Mouse (Mus musculus): ENCODE results near the gene Fgd4. TPM values are rescaled to one million over a fixed set of nuclear protein-coding genes. Genes with fewer than 3 reads are reported as not detected.
"Not testable (repeated sequence)": the region's sequence is repeated elsewhere in the genome, so short reads cannot be mapped to it uniquely, and the experiment has no call there.

Fgd4 gene
- polyA plus RNA-seq, 1 experiment from 2014 or later = 30.0 TPM

DNA sequence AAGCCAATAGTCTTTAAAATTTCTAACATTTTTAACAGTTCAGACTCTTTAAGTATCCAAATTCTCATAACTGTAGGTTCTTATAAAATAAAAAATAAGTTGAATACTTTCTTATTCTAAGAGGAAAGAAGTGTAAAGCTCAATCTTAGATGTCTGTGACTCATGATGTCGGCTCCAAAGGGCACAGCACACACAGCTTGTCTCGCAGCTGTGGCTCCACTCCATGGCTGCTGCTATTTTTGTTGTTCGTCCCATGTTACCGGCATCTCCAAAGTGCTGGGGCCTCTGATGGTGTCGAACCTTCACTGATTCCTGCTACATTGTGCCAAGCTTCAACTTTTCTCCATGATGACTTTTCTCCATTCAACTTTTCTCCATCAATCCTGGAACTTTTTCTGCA lies 34.1 kb downstream of the Fgd4 start:
- no peaks in the 10 kb centered on the region for H3K9me3 ChIP-seq (replicated peaks)
- H3K4me3 ChIP-seq = no peak overlapping the region
- no peak overlapping the region for H3K27ac ChIP-seq
- H3K27me3 ChIP-seq = no peaks in the 10 kb centered on the region
- no peak overlapping the region for H3K9ac ChIP-seq
- H3K4me1 ChIP-seq = no peaks in the 10 kb centered on the region
- no peak for ATAC-seq
- WGBS = 92% methylated on average over 5 of the region's 5 CpGs
- H3K36me3 ChIP-seq (ENCODE audit: poor library complexity, severe bottlenecking) = no peaks in the 10 kb centered on the region
- no peak overlapping the region for H3K4me2 ChIP-seq

- ATAC-seq = no peak
- Histone ChIP-seq H3K4me2 (no peak overlapping the region), H3K27ac (no peak overlapping the region)
Measured at GRCm38 (mm10) chr16:16565786-16566185, 34.6 kb downstream of the Fgd4 start.

GRCm38 (mm10) chr16:16560718-16561117 lies 39.6 kb downstream of the Fgd4 start:
- H3K36me3 ChIP-seq (ENCODE audit: poor library complexity, severe bottlenecking) = no peaks in the 10 kb centered on the region
- H3K9me3 ChIP-seq (replicated peaks) = no peaks in the 10 kb centered on the region
- no peak for ATAC-seq
- no peak overlapping the region for H3K9ac ChIP-seq
- no peak overlapping the region for H3K27ac ChIP-seq
- H3K4me3 ChIP-seq = no peak overlapping the region
- no peak overlapping the region for H3K4me2 ChIP-seq
- peaks cover 23% of the 10 kb centered on the region for H3K4me1 ChIP-seq
- H3K27me3 ChIP-seq = no peaks in the 10 kb centered on the region

More at GRCm38 (mm10) chr16:16565786-16566185, 34.6 kb downstream of the Fgd4 start:
- Histone ChIP-seq H3K4me1 (peaks cover 2% of the 10 kb centered on the region), H3K27me3 (no peaks in the 10 kb centered on the region), H3K9me3 (replicated peaks) (no peaks in the 10 kb centered on the region), H3K9ac (no peak overlapping the region), H3K4me3 (no peak overlapping the region), H3K36me3 (ENCODE audit: poor library complexity, severe bottlenecking) (no peaks in the 10 kb centered on the region)

GRCm38 (mm10) chr16:16559878-16560531 lies 40.3 kb downstream of the Fgd4 start:
- Histone ChIP-seq H3K4me1 (peaks cover 27% of the 10 kb centered on the region), H3K4me2 (peak overlapping the region; percentile 76), H3K4me3 (peak overlapping the region; percentile 64), H3K27me3 (no peaks in the 10 kb centered on the region), H3K9me3 (replicated peaks) (no peaks in the 10 kb centered on the region), H3K27ac (peak overlapping the region; percentile 99), H3K9ac (peak overlapping the region; percentile 73), H3K36me3 (ENCODE audit: poor library complexity, severe bottlenecking) (no peaks in the 10 kb centered on the region)
- WGBS = under 1% methylated on average over 9 of the region's 9 CpGs
- ATAC-seq = peak; percentile 99

DNA sequence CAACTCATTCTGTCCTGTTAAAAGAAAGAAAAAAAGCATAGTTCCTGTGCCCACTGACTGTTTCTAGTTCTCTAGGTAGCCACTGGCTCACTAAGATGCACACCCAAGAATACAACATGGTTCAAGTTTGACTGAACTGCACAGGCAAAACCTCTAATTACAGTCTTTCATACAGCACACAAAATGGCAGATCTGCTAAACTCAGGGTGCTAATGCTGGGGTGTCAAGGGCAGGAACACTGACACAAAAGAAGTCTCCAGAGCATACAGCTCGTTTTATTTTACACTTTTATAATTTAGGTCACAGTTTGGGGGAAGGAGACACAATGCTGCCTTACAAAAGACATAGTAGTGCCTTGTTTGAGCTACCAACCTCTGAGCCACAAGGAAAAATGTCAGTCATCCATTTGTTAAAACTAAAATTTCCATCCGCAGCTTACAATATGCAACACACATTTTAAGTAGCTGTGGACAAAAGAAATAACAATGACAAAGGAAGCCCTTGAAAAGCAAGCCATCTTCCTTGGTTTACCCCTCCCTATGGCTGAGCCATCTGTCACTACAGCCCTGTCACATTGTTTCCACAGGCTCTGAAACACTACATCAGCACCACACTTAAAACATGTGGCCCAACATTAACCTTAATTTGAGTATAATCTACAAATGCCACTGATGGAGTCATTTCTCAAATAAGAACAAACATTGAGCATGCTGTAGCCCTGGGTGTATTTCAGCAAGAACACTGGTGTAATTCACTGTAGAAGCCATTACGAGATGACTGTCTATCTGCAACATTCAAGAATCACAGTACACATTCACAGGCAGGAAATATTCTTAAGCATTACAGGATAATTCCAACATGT lies 41.1 kb downstream of the Fgd4 start:
- Histone ChIP-seq H3K4me3 (peak overlapping the region; percentile 64), H3K9me3 (replicated peaks) (no peaks in the 10 kb centered on the region), H3K27ac (peak overlapping the region; percentile 99), H3K9ac (peak overlapping the region; percentile 73), H3K36me3 (ENCODE audit: poor library complexity, severe bottlenecking) (no peaks in the 10 kb centered on the region), H3K4me2 (peak overlapping the region; percentile 76), H3K27me3 (no peaks in the 10 kb centered on the region), H3K4me1 (peaks cover 29% of the 10 kb centered on the region)
- ATAC-seq = peak; percentile 67
- WGBS = under 1% methylated on average over 3 of the region's 3 CpGs

GRCm38 (mm10) chr16:16557738-16558137 lies 42.6 kb downstream of the Fgd4 start:
- peaks cover 39% of the 10 kb centered on the region for H3K4me1 ChIP-seq
- peak overlapping the region; percentile 55; the same call in 1 of the 2 replicates for H3K9ac ChIP-seq
- ATAC-seq = no peak
- H3K4me2 ChIP-seq = peak overlapping the region; percentile 76
- H3K36me3 ChIP-seq (ENCODE audit: poor library complexity, severe bottlenecking) = no peaks in the 10 kb centered on the region
- H3K27ac ChIP-seq = no peak overlapping the region
- H3K4me3 ChIP-seq = peak overlapping the region; percentile 64
- H3K9me3 ChIP-seq (replicated peaks) = no peaks in the 10 kb centered on the region
- WGBS = 77% methylated on average over 4 of the region's 4 CpGs
- H3K27me3 ChIP-seq = no peaks in the 10 kb centered on the region

DNA sequence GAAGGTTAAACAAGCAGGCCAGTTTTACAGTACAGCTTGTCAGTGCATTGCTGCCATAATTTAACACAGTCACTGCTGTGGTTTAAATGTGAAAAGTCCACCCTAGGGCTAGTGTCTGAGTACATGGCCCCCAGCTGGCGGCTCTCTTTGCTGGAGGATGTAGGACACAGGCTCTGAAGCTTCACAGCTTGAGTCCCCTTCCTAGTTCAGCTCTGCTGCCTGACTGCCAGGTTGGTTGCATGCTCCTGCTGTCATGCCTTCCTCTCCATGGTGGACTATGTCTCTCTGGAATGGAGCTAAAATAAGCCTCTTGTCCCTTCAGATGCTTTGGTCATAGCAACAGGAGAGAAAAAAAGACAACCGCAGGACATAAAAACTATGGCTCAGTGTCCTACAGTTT lies 46.3 kb downstream of the Fgd4 start:
- ATAC-seq = no peak
- no peaks in the 10 kb centered on the region for H3K9me3 ChIP-seq (replicated peaks)

DNA sequence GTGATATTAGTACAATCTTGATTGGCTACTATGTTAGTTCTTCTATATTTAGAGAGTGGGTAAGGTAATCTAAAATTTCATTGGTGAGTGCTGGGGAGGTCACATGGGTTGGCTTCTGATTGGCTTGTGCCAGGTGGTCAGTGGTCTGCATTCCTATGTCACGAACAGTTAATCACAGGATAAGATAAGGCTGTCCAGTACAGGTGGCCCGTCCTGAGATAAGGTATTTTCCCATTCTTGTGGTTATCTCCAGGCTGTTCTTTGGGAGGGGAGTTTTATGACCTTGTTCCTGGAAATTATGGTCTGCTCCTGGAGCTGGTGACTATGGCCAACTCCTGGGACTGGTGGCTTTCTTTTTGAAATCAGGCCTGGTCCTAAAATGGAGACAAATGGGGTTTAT lies 48.2 kb downstream of the Fgd4 start:
- no peak overlapping the region for H3K4me2 ChIP-seq
- WGBS = 100% methylated on average over 2 of the region's 2 CpGs
- H3K27me3 ChIP-seq = no peaks in the 10 kb centered on the region
- H3K36me3 ChIP-seq (ENCODE audit: poor library complexity, severe bottlenecking) = no peaks in the 10 kb centered on the region; the same call in 1 of the 2 replicates
- peaks cover 24% of the 10 kb centered on the region for H3K4me1 ChIP-seq
- ATAC-seq = no peak
- H3K4me3 ChIP-seq = no peak overlapping the region
- no peaks in the 10 kb centered on the region for H3K9me3 ChIP-seq (replicated peaks)
- no peak overlapping the region for H3K27ac ChIP-seq
- no peak overlapping the region for H3K9ac ChIP-seq

More for the DNA sequence above, 46.3 kb downstream of the Fgd4 start:
- H3K9ac ChIP-seq = no peak overlapping the region
- WGBS = 55% methylated on average over 2 of the region's 2 CpGs
- H3K36me3 ChIP-seq (ENCODE audit: poor library complexity, severe bottlenecking) = no peaks in the 10 kb centered on the region; the same call in 1 of the 2 replicates
- no peaks in the 10 kb centered on the region for H3K27me3 ChIP-seq
- no peak overlapping the region for H3K4me3 ChIP-seq
- H3K4me1 ChIP-seq = peaks cover 35% of the 10 kb centered on the region
- H3K27ac ChIP-seq = no peak overlapping the region
- no peak overlapping the region for H3K4me2 ChIP-seq

GRCm38 (mm10) chr16:16549105-16549504 lies 51.2 kb downstream of the Fgd4 start:
- 90% methylated on average over 2 of the region's 2 CpGs for WGBS
- no peaks in the 10 kb centered on the region; the same call in 1 of the 2 replicates for H3K36me3 ChIP-seq (ENCODE audit: poor library complexity, severe bottlenecking)
- ATAC-seq = no peak
- no peak overlapping the region for H3K4me3 ChIP-seq
- H3K9me3 ChIP-seq (replicated peaks) = no peaks in the 10 kb centered on the region
- H3K27me3 ChIP-seq = no peaks in the 10 kb centered on the region
- H3K27ac ChIP-seq = no peak overlapping the region
- H3K4me1 ChIP-seq = peaks cover 17% of the 10 kb centered on the region
- no peak overlapping the region for H3K4me2 ChIP-seq
- no peak overlapping the region for H3K9ac ChIP-seq

DNA sequence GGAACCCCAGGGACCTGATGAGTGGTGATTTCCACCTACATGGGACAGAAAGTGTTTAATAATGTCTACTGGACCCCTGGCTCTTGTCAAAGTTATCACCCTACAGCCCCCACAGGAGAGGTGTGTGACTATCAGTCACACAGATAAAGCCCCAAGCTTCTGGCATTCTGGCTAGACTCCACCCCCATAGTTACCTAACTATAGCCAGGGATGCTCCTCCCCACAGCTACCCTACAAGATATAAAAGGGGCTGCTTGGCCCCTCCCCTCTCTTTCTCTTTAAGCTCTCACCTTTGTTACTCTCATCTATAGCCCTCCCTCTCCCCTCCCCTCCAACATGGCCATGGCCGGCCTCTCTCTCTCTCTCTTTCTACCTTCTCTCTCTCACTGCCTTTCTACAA lies 53.7 kb downstream of the Fgd4 start:
- no peak for ATAC-seq
- Histone ChIP-seq H3K4me1 (peaks cover 13% of the 10 kb centered on the region), H3K36me3 (ENCODE audit: poor library complexity, severe bottlenecking) (peaks cover 6% of the 10 kb centered on the region; the same call in 1 of the 2 replicates), H3K27me3 (no peaks in the 10 kb centered on the region), H3K4me3 (no peak overlapping the region), H3K9ac (no peak overlapping the region), H3K9me3 (replicated peaks) (no peaks in the 10 kb centered on the region), H3K27ac (no peak overlapping the region), H3K4me2 (no peak overlapping the region)
- 0% methylated on average over 1 of the region's 1 CpGs for WGBS

DNA sequence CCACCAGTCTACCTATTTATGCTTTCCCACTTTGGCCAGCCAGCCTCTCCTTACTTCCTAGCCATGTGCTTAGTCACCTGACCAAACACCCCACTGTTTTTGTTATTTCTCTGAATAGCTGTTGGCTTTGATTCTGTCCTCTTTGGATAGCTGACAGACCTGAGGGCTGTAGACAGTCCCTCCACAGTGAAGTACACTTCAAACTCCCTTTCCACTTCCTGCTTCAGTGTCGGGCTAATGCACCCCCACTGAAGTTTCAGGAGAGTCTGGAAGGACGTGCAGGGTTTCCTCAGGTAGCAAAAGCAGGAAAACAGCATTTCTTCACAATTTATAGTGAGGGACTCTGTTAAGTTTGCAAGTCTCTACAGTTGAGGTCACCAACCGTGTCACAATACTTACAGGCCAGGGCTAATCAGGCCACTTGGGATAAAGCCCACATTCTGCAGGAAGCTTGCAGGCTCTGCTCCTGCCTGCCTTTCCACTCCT lies 57.4 kb downstream of the Fgd4 start:
- H3K4me1 ChIP-seq = peaks cover 13% of the 10 kb centered on the region
- no peak for ATAC-seq
- 75% methylated on average over 3 of the region's 3 CpGs for WGBS
- no peak overlapping the region for H3K27ac ChIP-seq
- no peak overlapping the region for H3K4me3 ChIP-seq
- H3K9ac ChIP-seq = no peak overlapping the region
- H3K9me3 ChIP-seq (replicated peaks) = no peaks in the 10 kb centered on the region
- H3K27me3 ChIP-seq = no peaks in the 10 kb centered on the region
- H3K36me3 ChIP-seq (ENCODE audit: poor library complexity, severe bottlenecking) = 0 out of 2 replicates have a peak, but pooled peaks cover 6% of the 10 kb centered on the region
- no peak overlapping the region for H3K4me2 ChIP-seq

DNA sequence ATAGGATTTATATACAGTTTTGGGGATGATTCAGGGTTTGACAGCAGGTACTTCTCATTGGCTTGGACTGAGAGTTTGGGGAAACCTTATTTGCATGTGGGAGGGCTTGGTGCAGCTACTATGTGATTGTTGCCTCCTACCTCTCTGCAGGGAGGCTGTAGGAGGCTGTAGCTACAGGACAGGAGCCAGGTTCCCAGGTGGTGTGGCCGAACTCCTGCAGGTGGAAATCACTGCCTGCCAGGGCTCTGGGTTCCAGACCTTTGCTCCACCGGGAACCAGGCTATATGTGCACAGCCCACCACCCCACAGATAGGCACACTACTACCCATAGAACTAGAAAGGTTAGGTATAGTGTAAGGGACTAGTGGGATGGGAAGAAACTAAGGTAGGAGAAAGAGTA lies 61.0 kb downstream of the Fgd4 start:
- not testable (repeated sequence) for H3K9me3 ChIP-seq (replicated peaks); H3K4me2 ChIP-seq; H3K36me3 ChIP-seq (ENCODE audit: poor library complexity, severe bottlenecking); H3K4me1 ChIP-seq; H3K27ac ChIP-seq; H3K4me3 ChIP-seq; H3K9ac ChIP-seq; ATAC-seq; H3K27me3 ChIP-seq
- 83% methylated on average over 2 of the region's 2 CpGs for WGBS
